Mouse (Mus musculus) spleen, postnatal 14 days (tissue): ENCODE data around the gene Arfgef3.

Experiments
- DNase-seq, 2 experiments: peaks; one replicate each; pipeline ENCODE4 v3.0.0; 2021 to 2022; ENCODE audit warnings: low spot score in 2 of 2

The Arfgef3 gene

DNA sequence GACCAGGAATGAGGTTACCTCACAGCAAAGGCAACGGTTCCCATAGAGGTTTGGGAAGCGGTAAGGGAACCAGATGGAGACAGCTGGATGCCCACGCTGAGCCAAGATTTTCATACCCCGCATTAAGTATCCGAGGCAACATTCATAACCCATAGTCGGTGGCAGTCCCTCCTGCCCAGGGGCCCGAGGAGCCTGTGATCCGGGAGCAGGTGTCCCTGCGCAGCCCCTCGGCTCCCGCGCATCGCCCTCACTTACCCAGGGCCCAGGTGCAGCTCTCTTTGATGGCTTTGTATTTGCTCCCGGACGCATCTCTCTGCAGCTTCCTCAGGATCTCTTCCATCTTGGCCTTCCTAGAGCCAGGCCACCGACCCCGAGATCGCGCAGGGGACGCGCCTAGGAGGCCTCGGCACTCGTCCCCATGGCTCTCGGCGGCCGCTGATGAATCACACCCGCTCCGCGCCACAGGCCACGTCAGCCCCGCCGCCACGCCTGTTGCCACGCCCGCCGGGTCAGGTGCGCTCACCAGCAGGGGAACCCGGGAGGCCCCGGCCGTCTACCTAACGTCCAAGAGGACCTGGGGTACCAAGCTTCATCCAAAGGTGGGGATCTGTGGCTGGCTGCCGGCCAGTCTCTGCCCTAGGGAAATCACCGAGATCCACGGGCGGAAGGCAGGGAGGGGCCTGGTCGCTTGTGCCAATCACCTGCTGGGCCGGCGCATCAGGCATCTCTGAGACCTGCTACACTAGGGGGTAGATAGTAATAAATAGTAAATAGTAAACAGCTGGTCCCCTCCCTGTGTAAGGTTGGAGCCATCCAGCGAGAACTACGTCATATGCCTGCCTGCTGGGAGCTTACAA lies at the start of gene Arfgef3:
Gene Arfgef3, minus strand, starts transcription at position 664 of the 857 bp plus-strand sequence.
- DNase-seq: no peak

DNA sequence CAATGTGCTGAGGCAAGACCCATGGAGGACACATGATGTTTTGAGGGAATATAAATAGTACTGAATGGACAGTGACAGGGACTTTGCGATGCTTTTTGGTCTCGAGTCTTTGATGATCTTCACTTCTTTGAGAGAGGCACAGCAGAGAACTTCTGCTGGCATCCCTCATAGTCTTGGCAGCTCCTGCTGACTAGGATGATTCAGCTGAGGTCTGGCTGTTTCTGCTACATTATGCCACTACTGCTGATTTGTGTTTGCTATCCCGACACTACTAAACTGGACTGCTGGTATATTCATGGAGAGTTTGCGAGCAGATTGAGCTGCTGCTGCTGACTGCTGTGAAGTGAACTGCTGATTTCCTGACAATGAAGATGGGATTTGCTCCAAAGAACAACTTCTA lies 46.3 kb upstream of the Arfgef3 start:
- no peak for DNase-seq

DNA sequence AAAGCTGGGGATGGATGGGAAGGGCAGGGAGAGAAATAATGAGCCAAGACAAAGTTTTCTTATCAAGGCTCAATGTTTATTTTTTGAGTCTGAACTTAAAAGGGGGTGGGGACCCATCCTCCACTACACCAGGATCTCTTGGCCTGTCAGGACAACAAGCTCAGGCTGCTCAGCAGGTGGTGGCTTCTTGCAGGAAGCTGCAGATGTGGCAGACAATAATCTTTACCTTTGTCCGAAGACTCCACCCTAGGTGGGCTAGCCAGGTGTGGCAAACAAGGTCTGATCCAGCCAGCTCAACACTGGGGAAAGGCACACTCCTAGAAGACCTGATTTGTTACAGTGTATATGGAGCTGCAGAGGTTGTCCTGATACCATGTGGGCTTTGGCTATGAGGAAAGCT lies 44.9 kb upstream of the Arfgef3 start:
- DNase-seq: no peak

DNA sequence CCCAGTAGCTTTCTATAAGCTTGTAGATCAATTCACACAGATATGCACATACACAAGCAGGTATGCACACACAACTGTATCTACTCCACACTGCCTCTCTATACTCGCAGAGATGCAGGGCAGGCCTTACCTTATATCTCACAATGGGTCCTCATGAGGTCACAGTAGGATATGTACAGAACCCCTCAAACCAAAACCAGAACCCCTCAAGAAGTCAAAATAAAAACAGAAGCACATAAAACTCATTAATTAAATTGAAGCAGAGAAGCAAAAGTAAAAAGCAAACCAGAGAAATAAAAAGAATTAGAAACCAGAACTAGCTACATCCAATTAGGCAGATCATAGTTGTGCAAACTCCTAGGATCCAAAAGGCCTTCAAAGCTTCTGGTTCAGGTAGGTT lies 42.9 kb upstream of the Arfgef3 start, which contains the start of gene Gm4922:
Gene Gm4922, minus strand, starts transcription at position 101 of the 400 bp plus-strand sequence.
- no peak for DNase-seq

DNA sequence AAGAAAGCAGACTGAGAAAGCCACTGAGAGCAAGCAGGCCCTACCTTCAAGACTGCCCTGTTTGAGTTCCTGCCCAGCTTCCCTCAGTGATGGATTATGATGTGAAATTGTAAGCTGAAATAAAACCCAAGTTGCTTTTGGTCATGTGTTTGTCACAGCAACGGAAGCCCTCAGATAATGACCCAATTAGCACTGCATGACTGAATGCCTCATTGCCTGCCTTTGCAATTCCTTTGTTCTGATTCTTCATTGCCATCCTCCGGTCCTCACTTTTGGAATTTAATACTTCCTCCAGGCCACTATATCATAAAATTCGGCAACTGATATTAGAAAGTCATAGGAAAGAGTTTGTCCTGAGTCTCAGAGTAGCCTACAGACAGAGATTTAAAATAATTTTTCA lies 33.8 kb upstream of the Arfgef3 start:
- DNase-seq: no peak

DNA sequence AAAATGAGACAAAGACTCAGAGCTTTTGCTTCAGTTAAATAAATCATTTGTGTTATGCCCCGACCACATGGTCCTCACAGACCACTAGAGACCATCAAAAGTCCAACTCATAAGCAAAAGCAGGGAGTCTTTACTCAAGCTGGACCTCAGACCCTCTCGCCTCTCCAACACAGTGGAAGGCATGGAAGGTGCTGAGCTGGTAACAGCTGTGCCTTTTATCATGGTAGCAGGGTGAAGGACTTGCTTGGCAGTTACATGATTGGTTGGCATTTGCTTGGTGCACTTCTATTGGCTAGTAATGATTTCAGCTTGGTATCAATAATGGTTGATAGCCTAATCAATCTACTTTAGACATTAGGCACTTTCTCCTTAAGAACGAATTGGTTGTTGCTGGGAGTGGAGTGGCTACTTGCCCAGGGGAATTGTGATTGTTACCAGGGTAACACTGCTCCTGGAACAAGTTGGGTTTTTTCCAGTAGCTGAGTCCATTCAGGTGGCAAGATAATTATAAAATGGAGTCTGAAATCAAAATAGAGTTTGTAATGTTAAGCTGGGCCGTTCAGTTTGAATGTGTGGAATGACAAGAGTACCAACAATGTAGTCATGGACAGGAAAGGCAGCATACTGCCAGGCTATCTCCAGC lies 28.9 kb upstream of the Arfgef3 start:
- DNase-seq: no peak

DNA sequence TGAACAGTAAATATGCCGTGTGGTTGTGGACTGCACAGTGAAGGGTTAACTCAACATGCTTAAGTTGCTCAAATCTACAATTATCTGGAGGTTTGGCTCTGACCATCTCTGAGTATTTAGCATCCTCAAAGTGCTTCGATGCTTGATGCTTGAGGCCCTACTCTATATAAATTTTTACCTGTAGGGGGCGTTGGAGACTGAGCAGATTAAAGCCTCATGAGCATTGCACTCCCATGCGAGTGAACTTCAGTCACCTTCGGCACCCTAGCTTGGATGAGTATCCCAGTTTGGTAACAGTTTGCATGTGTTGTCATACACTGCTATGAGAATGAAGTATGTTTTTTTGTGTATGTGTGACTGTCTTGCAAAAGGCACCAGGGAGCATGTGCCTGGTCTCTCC lies 26.2 kb upstream of the Arfgef3 start:
- no peak for DNase-seq

DNA sequence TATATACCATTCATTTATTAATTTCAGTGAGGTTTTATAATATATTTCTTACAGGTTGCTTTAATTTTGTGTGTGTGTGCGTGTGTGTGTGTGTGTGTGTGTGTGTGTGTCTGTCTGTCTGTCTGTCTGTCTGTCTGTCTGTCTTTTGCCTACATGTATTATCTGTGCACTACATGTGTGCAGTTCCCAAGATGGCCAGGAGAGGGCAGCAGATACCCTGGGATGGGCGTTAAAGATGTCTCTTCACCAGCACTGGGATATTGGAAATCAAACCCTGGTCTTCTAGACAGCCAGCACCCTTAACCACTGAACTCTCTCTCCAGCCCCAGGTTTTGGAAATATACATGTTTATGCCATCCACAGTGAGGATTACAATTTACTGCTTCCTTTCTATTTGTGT lies 16.5 kb upstream of the Arfgef3 start:
- DNase-seq: no peak

DNA sequence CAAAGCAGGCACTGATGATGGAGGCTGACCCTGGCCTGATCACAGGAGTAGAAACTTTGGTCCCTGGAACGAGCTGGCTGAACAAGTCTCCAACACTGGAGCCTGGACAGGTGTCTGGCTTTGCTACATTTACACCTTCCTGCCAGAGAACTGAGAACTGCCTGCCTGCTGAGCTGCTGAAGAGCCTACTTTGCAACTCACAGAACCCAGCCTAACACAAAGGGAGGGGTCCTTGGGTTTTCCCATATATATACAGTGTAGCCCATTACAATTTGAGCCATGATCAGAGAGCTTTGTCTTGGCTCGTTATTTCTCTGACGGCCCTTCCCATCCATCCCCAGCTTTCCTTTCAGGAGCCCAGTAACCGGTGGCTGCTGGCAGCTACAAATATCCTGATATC lies 6.3 kb upstream of the Arfgef3 start:
- DNase-seq: no peak

DNA sequence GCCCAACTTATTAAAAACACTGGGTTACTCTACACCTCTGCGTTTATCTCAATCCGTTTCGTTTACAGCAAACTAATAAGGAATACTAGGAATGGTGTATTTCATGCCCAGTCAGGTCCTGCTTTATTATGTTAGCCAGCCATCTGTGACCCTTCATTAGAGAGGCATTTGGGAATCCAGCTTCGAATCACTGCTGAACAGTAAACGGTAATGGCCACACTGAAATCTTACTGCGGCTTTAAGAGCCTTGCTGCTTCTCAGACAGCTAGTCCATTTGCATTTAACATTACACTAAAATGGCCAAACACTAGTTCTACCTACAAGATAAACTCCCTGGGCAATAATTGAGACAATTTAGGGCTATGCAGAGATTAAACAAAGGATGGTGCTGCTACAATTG lies 1.7 kb downstream of the Arfgef3 start:
- DNase-seq: no peak

DNA sequence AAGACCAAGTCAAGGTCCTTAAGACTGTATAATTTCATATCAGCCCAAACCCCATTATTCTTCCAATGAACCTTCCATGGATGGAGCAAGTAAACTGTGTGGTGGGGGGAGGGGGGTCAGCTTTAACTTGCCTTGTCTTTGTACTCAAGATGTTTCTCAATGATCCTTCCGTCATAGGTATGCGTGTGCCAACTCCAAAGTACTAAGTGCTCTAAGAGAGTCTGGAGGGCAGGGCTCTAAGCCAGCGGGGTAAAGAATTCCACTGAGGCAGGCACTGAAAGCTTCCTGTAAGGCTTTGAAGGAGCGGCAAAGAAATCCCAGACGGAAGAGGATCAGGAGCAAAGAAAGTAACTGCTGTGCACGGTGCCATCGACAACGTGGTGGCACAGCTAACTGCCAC lies 2.7 kb downstream of the Arfgef3 start:
- no peak for DNase-seq

DNA sequence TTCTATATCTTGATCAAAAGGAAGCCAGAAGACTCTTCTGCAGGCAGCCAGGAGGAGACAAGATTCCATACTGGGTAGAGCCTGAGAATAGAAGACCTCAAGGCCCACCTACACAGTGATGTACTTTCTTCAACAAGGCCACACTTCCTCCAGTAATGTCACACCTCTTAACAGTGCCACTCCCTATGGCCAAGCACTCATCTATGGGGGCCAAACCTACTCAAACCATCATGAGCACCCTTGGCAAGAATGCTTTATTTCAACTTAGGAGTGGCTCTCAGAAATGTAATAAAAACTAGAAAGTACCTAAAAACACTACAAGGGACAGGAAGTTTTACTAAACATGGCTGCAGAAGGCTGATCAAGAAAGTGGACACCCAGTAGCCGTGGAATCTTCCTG lies 15.2 kb downstream of the Arfgef3 start:
- no peak for DNase-seq

DNA sequence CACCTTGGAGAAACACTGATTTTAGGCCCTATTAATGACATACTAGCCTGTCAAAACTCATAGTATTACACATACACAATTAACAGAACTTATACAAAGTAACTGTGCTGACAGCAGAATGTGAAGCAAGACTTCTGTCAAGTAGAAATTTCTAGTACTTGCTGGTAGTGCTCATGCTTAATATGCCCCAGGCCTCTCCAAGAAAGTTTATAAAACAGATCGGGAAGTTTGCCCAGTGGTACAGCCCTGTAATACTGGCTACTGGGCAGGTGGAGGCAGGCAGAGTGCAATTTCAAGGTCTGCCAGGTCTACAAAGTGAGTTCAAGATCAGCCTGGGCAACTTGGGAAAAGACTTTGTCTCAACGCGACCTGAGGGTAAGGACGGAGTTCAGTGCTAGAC lies 32.3 kb downstream of the Arfgef3 start:
- DNase-seq: no peak

DNA sequence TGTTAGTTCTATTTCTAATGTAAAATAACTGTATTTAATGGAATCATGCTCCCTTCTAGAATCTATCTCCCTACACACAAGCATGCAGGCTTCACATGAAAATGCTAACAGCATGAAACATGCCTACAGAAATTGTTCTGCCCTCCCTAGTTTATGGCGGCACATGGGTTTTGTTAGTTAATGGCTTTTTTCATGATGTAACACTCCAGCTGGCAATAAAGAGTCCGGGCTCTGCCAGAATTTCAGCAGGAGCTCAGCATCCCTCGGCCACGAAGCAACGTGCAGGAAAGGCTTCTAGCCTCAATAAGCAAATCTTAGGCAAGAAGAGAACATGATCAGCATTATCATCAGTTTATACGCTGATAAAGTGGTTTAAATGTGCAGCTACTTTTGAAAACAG lies 32.8 kb downstream of the Arfgef3 start:
- DNase-seq: no peak

DNA sequence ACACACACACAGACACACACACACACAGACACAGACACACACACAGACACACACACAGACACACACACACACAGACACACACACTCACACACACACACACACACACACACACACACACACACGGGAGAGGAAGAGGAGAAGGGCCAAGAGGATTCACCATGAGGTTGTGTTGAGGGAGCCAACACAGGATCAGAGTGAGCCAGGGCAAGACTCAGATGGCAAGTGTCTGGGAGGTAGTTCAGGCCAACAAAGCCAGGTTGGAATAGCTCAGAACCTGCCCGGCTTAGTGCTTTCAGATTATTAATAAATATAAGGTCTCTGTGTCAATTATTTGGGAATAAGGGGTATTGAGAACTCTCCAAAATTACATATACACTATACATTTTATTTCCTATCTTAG lies 33.9 kb downstream of the Arfgef3 start:
- DNase-seq: no peak

DNA sequence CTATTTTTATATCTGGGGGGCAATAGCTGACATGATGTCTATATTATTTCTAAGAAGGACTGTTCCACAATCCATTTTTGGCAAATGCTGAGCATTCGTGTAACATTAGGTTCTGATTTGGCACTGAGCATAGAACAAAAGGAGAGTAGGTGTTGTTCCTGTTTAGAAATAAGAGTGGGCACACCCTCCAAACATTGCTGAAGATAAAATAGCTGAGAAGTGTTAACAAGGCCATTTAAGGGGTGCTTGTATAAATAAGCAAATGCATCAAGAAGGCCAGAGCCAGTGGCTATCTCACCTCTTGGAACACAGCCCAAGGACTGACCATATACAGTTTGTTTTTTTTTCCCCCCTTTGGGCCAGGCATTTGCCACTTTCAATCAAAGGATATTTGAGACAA lies 35.1 kb downstream of the Arfgef3 start:
- no peak for DNase-seq

DNA sequence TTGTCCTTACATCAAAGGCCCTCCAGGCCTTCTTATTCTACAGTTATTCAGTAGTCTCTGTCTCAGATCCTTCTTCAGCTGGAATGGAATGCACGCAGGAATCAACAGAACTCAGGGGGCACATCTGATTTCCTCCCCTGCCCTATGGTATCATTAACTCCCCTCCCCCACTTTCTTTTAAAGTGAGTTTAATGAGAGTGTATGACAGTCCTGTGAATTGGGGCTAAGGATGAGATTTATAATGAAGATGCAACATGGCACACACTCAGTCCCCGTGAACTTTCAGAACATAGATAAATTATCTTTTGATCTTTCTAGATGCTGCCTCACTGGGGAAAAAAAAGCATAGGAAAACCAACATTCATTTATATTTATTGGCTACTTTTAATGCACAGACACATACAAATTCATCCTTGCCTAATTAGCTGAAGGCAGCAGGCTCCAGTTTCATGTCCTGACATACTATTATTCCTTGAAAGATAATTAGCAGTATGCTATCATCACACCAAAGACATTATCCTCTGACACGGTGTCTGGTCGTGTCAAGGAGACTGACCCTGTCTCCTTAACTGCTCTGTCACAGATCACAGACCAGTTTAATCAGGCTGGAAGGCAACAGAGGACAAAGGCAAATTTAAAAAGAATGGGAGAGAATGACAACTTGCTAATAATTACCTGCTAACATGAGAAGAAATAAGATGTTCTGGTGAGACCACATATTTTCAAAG lies 39.2 kb downstream of the Arfgef3 start:
- DNase-seq: no peak

DNA sequence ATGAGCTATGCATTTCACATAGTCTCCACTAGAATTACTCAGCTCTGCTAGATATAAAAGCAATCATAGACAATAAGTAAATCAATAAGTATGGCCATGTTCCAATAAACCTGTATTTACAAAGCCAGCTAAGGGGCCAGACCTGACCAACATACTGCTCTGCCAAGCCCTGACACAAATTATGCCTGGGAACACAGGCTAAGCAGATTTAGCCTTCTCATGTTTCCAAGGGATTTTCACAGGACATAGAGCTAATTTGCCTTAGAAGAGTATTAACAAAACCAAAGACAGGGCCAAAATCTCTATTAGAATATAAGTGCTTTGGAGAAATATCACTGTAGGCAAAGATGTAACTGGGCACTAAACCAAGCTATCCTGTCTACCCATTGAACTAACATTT lies 42.2 kb downstream of the Arfgef3 start:
- no peak for DNase-seq

DNA sequence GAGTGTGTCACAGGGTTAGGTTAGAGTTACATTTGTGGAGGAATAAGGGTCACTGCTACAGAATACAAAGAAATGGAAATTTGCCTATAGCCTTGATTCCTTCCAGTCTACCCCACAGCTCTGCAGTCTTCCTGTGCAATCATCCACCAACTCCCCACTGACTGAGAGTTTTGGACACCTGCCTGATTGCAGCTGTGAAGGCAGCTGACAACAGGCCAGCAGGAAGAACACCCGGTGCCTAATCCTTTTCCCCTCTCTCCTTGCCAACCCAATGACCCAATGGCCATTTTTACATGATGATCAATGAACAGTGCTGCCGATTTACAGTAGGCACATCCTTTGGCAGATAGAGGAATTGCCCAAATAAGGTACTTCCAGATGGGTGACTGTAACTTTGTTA lies 43.6 kb downstream of the Arfgef3 start:
- DNase-seq: no peak

DNA sequence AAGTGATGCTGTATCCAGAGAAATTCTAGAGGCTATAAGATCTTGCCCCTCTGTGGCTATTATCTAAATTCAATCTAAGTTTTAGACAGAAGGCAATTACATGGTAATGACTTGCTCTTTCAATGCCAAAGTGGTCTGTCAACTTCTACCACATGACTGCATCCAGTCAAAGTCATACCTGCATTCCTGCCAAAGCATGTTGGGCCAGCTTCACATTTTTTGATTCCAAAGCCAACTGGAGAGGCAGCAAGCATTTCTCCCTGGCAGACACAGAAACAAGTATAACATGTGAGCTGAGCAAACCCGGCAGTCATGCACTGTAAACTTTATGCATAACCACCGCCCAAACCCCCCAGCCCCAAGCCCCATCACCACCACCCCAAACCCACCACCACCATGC lies 44.6 kb downstream of the Arfgef3 start:
- no peak for DNase-seq

DNA sequence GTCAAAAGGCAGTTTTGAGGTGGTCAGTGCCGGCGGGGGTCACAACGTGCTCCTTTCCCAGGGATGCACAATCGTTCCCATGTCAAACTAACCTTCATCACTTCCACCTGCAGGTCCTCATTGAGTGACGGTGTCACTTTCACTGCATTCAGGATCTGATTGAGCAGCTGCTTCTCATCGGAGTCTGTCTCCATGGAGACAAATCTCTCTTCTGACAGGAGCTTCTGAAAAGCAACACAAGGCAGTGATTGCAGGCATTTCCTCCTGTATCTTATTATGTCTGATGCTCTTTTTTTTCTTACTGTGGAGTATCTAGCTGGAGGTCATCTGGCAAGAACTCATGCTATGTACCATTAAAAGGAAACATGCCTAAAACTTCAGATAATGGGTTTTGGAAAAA lies 47.3 kb downstream of the Arfgef3 start:
- no peak for DNase-seq

DNA sequence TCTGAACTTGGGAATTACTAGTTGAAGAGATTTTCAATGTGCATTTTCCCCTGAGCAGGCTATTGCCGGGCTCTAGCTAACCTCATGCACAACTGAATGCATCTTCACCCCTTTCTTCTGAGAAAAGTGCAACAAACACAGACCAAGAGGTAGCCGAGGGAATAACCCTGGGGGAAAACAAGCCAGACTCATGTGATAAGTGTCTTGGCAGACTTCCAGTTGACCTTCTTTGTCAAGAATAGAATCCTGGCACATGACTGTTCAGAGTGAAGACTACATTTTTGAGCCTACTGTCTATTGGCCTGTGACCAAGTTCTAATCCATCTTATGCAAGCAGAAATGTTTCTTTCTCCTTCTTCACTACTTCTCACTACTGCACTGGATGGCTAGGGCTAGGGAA lies 55.5 kb downstream of the Arfgef3 start:
- no peak for DNase-seq
